Mouse (Mus musculus): ENCODE data around the gene Lpar1. TPM values are rescaled to one million over a fixed set of nuclear protein-coding genes. Genes with fewer than 3 reads are reported as not detected.

Lpar1 gene
- polyA plus RNA-seq, 1 experiment = 53.6 TPM

DNA sequence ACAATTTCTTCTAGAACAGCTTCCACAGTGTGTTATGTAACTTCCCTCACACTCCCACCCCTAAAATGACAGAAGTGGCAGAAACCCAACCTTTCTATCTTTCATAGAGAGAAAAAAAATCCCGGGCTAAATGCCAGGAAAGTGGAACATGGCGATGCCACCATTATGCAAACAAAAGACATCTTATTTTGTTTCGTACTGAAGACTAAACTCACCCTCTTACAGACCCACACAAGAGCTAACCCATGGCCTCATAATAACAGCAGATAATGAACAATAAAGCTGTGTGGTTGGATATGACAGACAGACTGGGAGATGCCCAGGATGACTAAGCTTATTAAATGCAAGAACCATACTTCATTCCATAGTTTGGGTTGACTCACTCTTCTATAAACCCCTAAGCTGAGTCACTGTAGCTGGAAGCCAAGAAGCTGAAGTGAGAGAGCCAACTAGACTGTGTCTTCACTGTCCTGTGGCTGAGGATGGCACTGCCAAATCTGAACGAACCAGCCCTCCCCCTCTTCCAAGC lies 151.7 kb downstream of the Lpar1 start:
- no peaks in the 10 kb centered on the region for H3K4me1 ChIP-seq (ENCODE audit: control insufficient read depth, insufficient read depth, low read length)
- no peak for TF ChIP-seq CTCF (IDR thresholded peaks at IDR 0.05; ENCODE audit: borderline replicate concordance, insufficient read depth, low read depth, low read length)
- no peak for TF ChIP-seq POLR2A (IDR thresholded peaks at IDR 0.05; ENCODE audit: borderline replicate concordance, insufficient read depth, low read length)
- peak in 1 of 2 experiments; percentile 34 for DNase-seq
- no peak overlapping the region for H3K4me3 ChIP-seq (replicated peaks; ENCODE audit: insufficient read depth, low read depth, low read length)
- no peak overlapping the region for H3K27ac ChIP-seq (ENCODE audit: insufficient read depth, low read length)
- no peaks in the 10 kb centered on the region for H3K27me3 ChIP-seq (ENCODE audit: control insufficient read depth, insufficient read depth, low read length)
- WGBS = 23% methylated on average over 4 of the region's 4 CpGs

DNA sequence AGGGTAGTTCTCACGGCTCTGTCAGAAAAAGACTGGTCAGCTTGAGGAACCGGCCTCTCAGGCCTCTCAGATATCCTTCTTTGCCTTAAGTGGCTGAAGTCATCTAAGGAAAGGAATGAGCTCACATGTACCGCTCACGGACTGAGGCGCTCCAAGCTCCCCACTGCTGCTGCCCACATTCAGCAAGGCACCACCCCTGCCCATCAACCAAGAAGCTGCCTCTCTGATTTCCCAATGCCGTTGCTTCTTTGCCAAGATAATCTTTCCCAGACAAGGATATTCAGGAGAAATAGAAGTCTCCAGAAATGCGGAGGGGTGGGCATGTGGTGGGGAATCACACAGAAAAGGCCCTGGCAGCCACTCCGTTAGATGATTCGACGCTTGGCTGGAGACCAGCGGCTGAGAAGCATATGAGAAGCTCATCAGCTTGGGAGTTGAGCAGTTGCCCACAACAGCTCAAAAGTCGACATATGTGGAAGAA lies 152.8 kb downstream of the Lpar1 start:
- no peak overlapping the region for H3K4me3 ChIP-seq (replicated peaks; ENCODE audit: insufficient read depth, low read depth, low read length)
- WGBS = 21% methylated on average over 12 of the region's 12 CpGs
- H3K4me1 ChIP-seq (ENCODE audit: control insufficient read depth, insufficient read depth, low read length) = no peaks in the 10 kb centered on the region
- DNase-seq = peak; percentile 26 to 33
- TF ChIP-seq CTCF (IDR thresholded peaks at IDR 0.05; ENCODE audit: borderline replicate concordance, insufficient read depth, low read depth, low read length) (no peak), POLR2A (IDR thresholded peaks at IDR 0.05; ENCODE audit: borderline replicate concordance, insufficient read depth, low read length) (no peak)
- no peak overlapping the region for H3K27ac ChIP-seq (ENCODE audit: insufficient read depth, low read length)
- no peaks in the 10 kb centered on the region for H3K27me3 ChIP-seq (ENCODE audit: control insufficient read depth, insufficient read depth, low read length)

Other genes with a start within 250 kb of the Lpar1 start
- gene Olfr267, start 233.8 kb upstream of the Lpar1 start, polyA plus RNA-seq (2012; rRNA removed) = 0.18 and 0.27 TPM in 2 replicates

Data from cerebellum, adult 2 months (tissue).